8 mouse cellular contexts compared by ENCODE assay signal in genomic region chr17:34079621-34080020, GRCm38 (mm10). TPM values are rescaled to one million over a fixed set of nuclear protein-coding genes. Genes with fewer than 3 reads are reported as not detected.
A peak's percentile ranks its signal among the peaks of the same experiment; 100 is the strongest.
DNase-seq lines count a peak whose midpoint lies in the region; ATAC-seq and TF ChIP-seq lines count a peak whose summit lies in the region.

No protein-coding gene starts in this region.

- no peak for TF ChIP-seq CTCF in kidney, postnatal 0 days (IDR thresholded peaks at IDR 0.05; ENCODE audit: low read depth)

- no peaks in the 10 kb centered on the region for H3K36me3 ChIP-seq in kidney, postnatal 0 days (ENCODE audit: insufficient read depth, low read length)
- no peaks in the 10 kb centered on the region for H3K36me3 ChIP-seq in splenic B cell, adult 2 months (ENCODE audit: control insufficient read depth, insufficient read depth, low read length, poor library complexity, severe bottlenecking)

- no peaks in the 10 kb centered on the region; the same call in 1 of the 2 replicates for H3K27me3 ChIP-seq in kidney, postnatal 0 days (ENCODE audit: insufficient read depth, low read length)
- no peaks in the 10 kb centered on the region for H3K27me3 ChIP-seq in splenic B cell, adult 2 months (ENCODE audit: control insufficient read depth, insufficient read depth, low read length, poor library complexity, severe bottlenecking)

- H3K9ac ChIP-seq in kidney, postnatal 0 days (ENCODE audit: low read depth, low read length), result no peak overlapping the region

- no peak overlapping the region for H3K27ac ChIP-seq in kidney, postnatal 0 days

- H3K4me3 ChIP-seq in kidney, postnatal 0 days (replicated peaks; ENCODE audit: low read depth, low read length), result no peak overlapping the region

- no peaks in the 10 kb centered on the region for H3K4me1 ChIP-seq in kidney, postnatal 0 days (replicated peaks; ENCODE audit: insufficient read depth, low read length)

- no peak overlapping the region for H3K4me2 ChIP-seq in kidney, postnatal 0 days (ENCODE audit: low read length)

- WGBS in kidney, postnatal 0 days, result 18% methylated on average over 5 of the region's 5 CpGs

- ATAC-seq in kidney, postnatal 0 days (replicated peaks; ENCODE audit: low FRiP score, low read depth), result peak; percentile 62

- peak; percentile 11 for DNase-seq in ovary, postnatal 14 days (ENCODE audit: low spot score)
- no peak for DNase-seq in ovary, postnatal 10 days (ENCODE audit: low spot score)
- DNase-seq in ZHBTc4 (ENCODE audit: low read depth, low spot score), result peak; percentile 82
- peak; percentile 20 to 70 for DNase-seq in frontal cortex, adult 2 months (ENCODE audit: extremely low spot score in 1 of 2, low spot score in 1 of 2)
- DNase-seq in kidney, postnatal 0 days (ENCODE audit: low spot score), result peak; percentile 94
- peak; percentile 71 for DNase-seq in lung, postnatal 25 days (ENCODE audit: low spot score)
- peak; percentile 86 for DNase-seq in splenic B cell, adult 2 months (ENCODE audit: low read depth, low spot score)
- DNase-seq in yolk sac, embryonic 10.5 days (ENCODE audit: low spot score), result no peak

- no peaks in the 10 kb centered on the region for H3K9me3 ChIP-seq in kidney, postnatal 0 days (replicated peaks; ENCODE audit: low read length)

RNA-seq across cellular contexts. Expression of gene H2-Oa, which starts 12.5 kb away (rescaled TPM):
- polyA plus RNA-seq in frontal cortex, adult 2 months (2012; rRNA removed), result 1.1 and 1.2 TPM in 2 replicates
- 0.83 and 0.95 TPM in 2 replicates for polyA plus RNA-seq in kidney, postnatal 0 days (2015; fragmentation: Nextera tagmentation; extraction: Ambion mirVana)

RNA-seq across cellular contexts. Expression of gene H2-DMa, which starts 39.7 kb away (rescaled TPM):
- polyA plus RNA-seq in frontal cortex, adult 2 months (2012; rRNA removed), result 26.3 and 26.8 TPM in 2 replicates
- 18.6 and 20.6 TPM in 2 replicates for polyA plus RNA-seq in kidney, postnatal 0 days (2015; fragmentation: Nextera tagmentation; extraction: Ambion mirVana)

RNA-seq across cellular contexts. Expression of gene Col11a2, which starts 40.4 kb away (rescaled TPM):
- 10.0 and 10.7 TPM in 2 replicates for polyA plus RNA-seq in frontal cortex, adult 2 months (2012; rRNA removed)
- polyA plus RNA-seq in kidney, postnatal 0 days (2015; fragmentation: Nextera tagmentation; extraction: Ambion mirVana), result 1.4 and 1.6 TPM in 2 replicates

RNA-seq across cellular contexts. Expression of gene Brd2, which starts 42.8 kb away (rescaled TPM):
- 167 and 194 TPM in 2 replicates for polyA plus RNA-seq in frontal cortex, adult 2 months (2012; rRNA removed)
- polyA plus RNA-seq in kidney, postnatal 0 days (2015; fragmentation: Nextera tagmentation; extraction: Ambion mirVana), result 90.2 and 100 TPM in 2 replicates

RNA-seq across cellular contexts. Expression of gene Rxrb, which starts 48.0 kb away (rescaled TPM):
- polyA plus RNA-seq in frontal cortex, adult 2 months (2012; rRNA removed), result 69.5 and 79.4 TPM in 2 replicates
- 42.3 and 46.1 TPM in 2 replicates for polyA plus RNA-seq in kidney, postnatal 0 days (2015; fragmentation: Nextera tagmentation; extraction: Ambion mirVana)

Comparison
In these comparisons a context has a peak if more than half of its experiments do, and no peak if none do; other contexts are left out.
1. DNase-seq: peak in ovary, postnatal 14 days (single experiment), ZHBTc4 (single experiment), frontal cortex, adult 2 months (2 of 2), kidney, postnatal 0 days (single experiment), lung, postnatal 25 days (single experiment) and splenic B cell, adult 2 months (single experiment); none in ovary, postnatal 10 days (single experiment) and yolk sac, embryonic 10.5 days (single experiment).